In the genomic region with DNA sequence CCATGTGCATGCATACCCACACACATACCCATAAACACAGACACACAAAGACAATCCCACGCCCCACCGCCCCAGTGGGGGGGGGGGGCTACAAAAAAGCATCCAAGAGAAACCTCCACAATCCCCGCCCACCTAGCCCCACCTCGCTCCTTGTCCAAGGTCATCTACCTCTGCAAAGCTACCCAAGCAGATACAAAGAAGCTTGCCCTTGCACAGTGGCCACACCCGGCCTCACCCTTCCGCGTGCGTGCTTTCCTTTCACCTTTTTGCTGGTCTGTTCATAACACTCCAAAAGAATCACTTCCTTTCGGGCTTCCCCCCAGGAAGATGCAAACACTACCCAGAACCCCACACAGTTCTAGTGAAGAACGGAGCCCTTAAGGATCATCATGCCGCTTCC, we compare ENCODE assay signal across 27 mouse cellular contexts. TPM values are rescaled to one million over a fixed set of nuclear protein-coding genes. Genes with fewer than 3 reads are reported as not detected.
A peak's percentile ranks its signal among the peaks of the same experiment; 100 is the strongest.
DNase-seq lines count a peak whose midpoint lies in the region; ATAC-seq and TF ChIP-seq lines count a peak whose summit lies in the region.
"Had no signal": no experiment of that assay in that cellular context is flagged by ENCODE, and none has a peak within 500 bp of the region (broad histone marks: within the 10 kb centered on the region; RNA-seq: fewer than 3 reads in every experiment).

No protein-coding gene starts in this region.

- H3K9ac ChIP-seq in ES-E14 (ENCODE audit: insufficient read depth, low read depth, low read length, poor library complexity, severe bottlenecking): peak overlapping the region; percentile 45; the same call in 1 of the 2 replicates
- H3K9ac ChIP-seq: embryonic facial prominence, embryonic 15.5 days; hindbrain, embryonic 12.5 days had no signal

- peak overlapping the region; percentile 0 to 25; a peak in 3 of 4 replicates for H3K4me3 ChIP-seq in ES-E14 (ENCODE audit: insufficient read depth in 1 of 2, low read depth in 1 of 2, low read length in 2 of 2, poor library complexity in 1 of 2, severe bottlenecking in 1 of 2)
- H3K4me3 ChIP-seq in kidney, adult 2 months (ENCODE audit: insufficient read depth, low read depth, low read length): no peak overlapping the region
- H3K4me3 ChIP-seq: embryonic facial prominence, embryonic 15.5 days; erythroblast, embryonic 14.5 days; forebrain, embryonic 10.5 days; heart, embryonic 10.5 days; hindbrain, embryonic 12.5 days had no signal

- H3K9me3 ChIP-seq in ES-E14 (ENCODE audit: control insufficient read depth, insufficient read depth, low read depth, low read length): no peaks in the 10 kb centered on the region
- H3K9me3 ChIP-seq: embryonic facial prominence, embryonic 15.5 days; forebrain, embryonic 10.5 days; heart, embryonic 10.5 days; hindbrain, embryonic 12.5 days had no signal

- TF ChIP-seq POLR2A in kidney, adult 2 months (IDR thresholded peaks at IDR 0.05; ENCODE audit: low read depth, low read length): no peak

- peaks cover 15 to 24% of the 10 kb centered on the region in 2 experiments for H3K4me1 ChIP-seq in ES-E14 (ENCODE audit: control insufficient read depth in 2 of 2, insufficient read depth in 2 of 2, low read length in 2 of 2, poor library complexity in 1 of 2)
- H3K4me1 ChIP-seq in kidney, adult 2 months (ENCODE audit: control insufficient read depth, insufficient read depth, low read length): no peaks in the 10 kb centered on the region
- H3K4me1 ChIP-seq: embryonic facial prominence, embryonic 15.5 days; hindbrain, embryonic 12.5 days had no signal

- in situ Hi-C loops in ES-E14 (cut with MboI; ENCODE audit: low sequenced_read_pairs in 2 of 2, unreplicated experiment in 2 of 2): no loop called here

- WGBS in kidney, adult 2 months: 69% methylated on average over 11 of the region's 11 CpGs

- TF ChIP-seq CTCF in kidney, adult 2 months (conservative IDR thresholded peaks at IDR 0.05; ENCODE audit: insufficient read depth, insufficient read length, low read depth, low read length): no peak

- H3K27me3 ChIP-seq in kidney, adult 2 months (replicated peaks; ENCODE audit: control insufficient read depth, insufficient read depth, low read length): no peaks in the 10 kb centered on the region
- H3K27me3 ChIP-seq: hindbrain, embryonic 12.5 days had no signal

- ATAC-seq in megakaryocyte-erythroid progenitor cell, adult 5-6 weeks (replicated peaks; ENCODE audit: low FRiP score, low TSS enrichment, poor library complexity, severe bottlenecking): 0 out of 2 replicates have a peak, but pooled peaks have one; percentile 34
- ATAC-seq: activated CD4-positive, CD25-positive, alpha-beta regulatory T cell, adult 4 months; forebrain, embryonic 14.5 days; hindbrain, embryonic 16.5 days; inflammation-experienced regulatory T-cells, adult 6 months had no signal

- H3K27ac ChIP-seq in ES-E14 (ENCODE audit: insufficient read depth, low read depth, low read length, poor library complexity, severe bottlenecking): peak overlapping the region; percentile 94
- H3K27ac ChIP-seq in kidney, adult 2 months (ENCODE audit: insufficient read depth, low read depth, low read length): no peak overlapping the region
- H3K27ac ChIP-seq: embryonic facial prominence, embryonic 15.5 days; forebrain, embryonic 10.5 days; heart, embryonic 10.5 days; hindbrain, embryonic 12.5 days had no signal

- peak; percentile 45 for DNase-seq in thymus, postnatal 4 days
- no peak for DNase-seq in thymus, postnatal 36 days
- DNase-seq in ES-E14 (ENCODE audit: low read depth, low spot score): peak; percentile 68
- no peak for DNase-seq in heart, adult 18-20 months
- no peak for DNase-seq in cerebellum, postnatal 4 days (ENCODE audit: low spot score in 2 of 2)
- no peak for DNase-seq in kidney, adult 2 months
- DNase-seq: adrenal gland, postnatal 14 days; cerebellum, adult 18-20 months; cerebellum, adult 9-11 months; embryo, embryonic 11 days; gastrocnemius, postnatal 36 days; heart, adult 11 months; heart, postnatal 10 days; heart, postnatal 4 days had no signal

- no peaks in the 10 kb centered on the region; the same call in 1 of the 2 replicates for H3K36me3 ChIP-seq in ES-E14 (ENCODE audit: control insufficient read depth, insufficient read depth, low read length, poor library complexity, severe bottlenecking)
- no peaks in the 10 kb centered on the region for H3K36me3 ChIP-seq in kidney, adult 2 months (ENCODE audit: control insufficient read depth, insufficient read depth, low read length)
- H3K36me3 ChIP-seq: embryonic facial prominence, embryonic 15.5 days; forebrain, embryonic 10.5 days; heart, embryonic 10.5 days; hindbrain, embryonic 12.5 days had no signal

TF ChIP-seq in ES-E14, 5 proteins besides CTCF, POLR2A, EP300 and RAD21:
- TF ChIP-seq MAFK (IDR thresholded peaks at IDR 0.05; ENCODE audit: insufficient read depth, low read depth, low read length) (no peak), ZC3H11A (IDR thresholded peaks at IDR 0.05; ENCODE audit: borderline replicate concordance, low read depth, low read length) (no peak), CHD2 (IDR thresholded peaks at IDR 0.05; ENCODE audit: low read depth, low read length) (no peak), ZNF384 (IDR thresholded peaks at IDR 0.05; ENCODE audit: low read depth, low read length) (no peak), HCFC1 (IDR thresholded peaks at IDR 0.05; ENCODE audit: borderline replicate concordance, insufficient read depth, low read length) (no peak)
TF ChIP-seq in ES-E14: peak in this region for 0.

RNA-seq across cellular contexts. Expression of gene Aars2, which starts 11.2 kb away (rescaled TPM):
- total RNA-seq in ES-E14 (2012; rRNA removed): 36.6 and 60.9 TPM in 2 replicates
- 17.5 and 20.6 TPM in 2 replicates for total RNA-seq in megakaryocyte-erythroid progenitor cell, adult 5-6 weeks (2014; fragmentation: Nextera tagmentation)
- total RNA-seq in megakaryocyte-erythroid progenitor cell, adult 5-6 weeks (2017): 9.8 and 13.4 TPM in 2 replicates
- 10 to 100 TPM; 17.7 to 19.7 TPM for total RNA-seq in heart, adult 18-20 months (2021)
- 16.2 and 17.6 TPM in 2 replicates for polyA plus RNA-seq in kidney, adult 2 months (2012; rRNA removed)

RNA-seq across cellular contexts. Expression of gene Spats1, which starts 20.2 kb away (rescaled TPM):
- 8.5 and 9.7 TPM in 2 replicates for total RNA-seq in ES-E14 (2012; rRNA removed)
- total RNA-seq in megakaryocyte-erythroid progenitor cell, adult 5-6 weeks (2014; fragmentation: Nextera tagmentation): not detected in 2 replicates
- not detected in 2 replicates for total RNA-seq in megakaryocyte-erythroid progenitor cell, adult 5-6 weeks (2017)
- total RNA-seq in heart, adult 18-20 months (2021): under 1 TPM in 1 of 2 experiments, not detected in 1; 0.33 TPM
- polyA plus RNA-seq in kidney, adult 2 months (2012; rRNA removed): 0.19 and 0.45 TPM in 2 replicates
- total RNA-seq: adrenal gland, adult 18-20 months; adrenal gland, postnatal 14 days; gastrocnemius, adult 8-10 months; gastrocnemius, postnatal 36 days had no signal
- polyA plus RNA-seq: erythroblast, embryonic 14.5 days had no signal

RNA-seq across cellular contexts. Expression of gene Tcte1, which starts 27.8 kb away (rescaled TPM):
- 0.09 and 0.11 TPM in 2 replicates for total RNA-seq in ES-E14 (2012; rRNA removed)
- total RNA-seq in megakaryocyte-erythroid progenitor cell, adult 5-6 weeks (2014; fragmentation: Nextera tagmentation): not detected in 2 replicates
- total RNA-seq in megakaryocyte-erythroid progenitor cell, adult 5-6 weeks (2017): not detected in 2 replicates
- total RNA-seq in heart, adult 18-20 months (2021): not detected
- polyA plus RNA-seq in kidney, adult 2 months (2012; rRNA removed): 0.08 and 0.09 TPM in 2 replicates
- total RNA-seq: adrenal gland, adult 18-20 months; adrenal gland, postnatal 14 days; common myeloid progenitor, adult 5-6 weeks; gastrocnemius, adult 8-10 months; gastrocnemius, postnatal 36 days; heart, postnatal 10 days; heart, postnatal 4 days had no signal
- polyA plus RNA-seq: activated CD4-positive, CD25-positive, alpha-beta regulatory T cell, adult 4 months; erythroblast, embryonic 14.5 days; inflammation-experienced regulatory T-cells, adult 6 months had no signal

RNA-seq across cellular contexts. Expression of gene Tmem151b, which starts 54.1 kb away (rescaled TPM):
- 2.1 and 4.0 TPM in 2 replicates for total RNA-seq in ES-E14 (2012; rRNA removed)
- total RNA-seq in megakaryocyte-erythroid progenitor cell, adult 5-6 weeks (2014; fragmentation: Nextera tagmentation): not detected in 2 replicates
- total RNA-seq in megakaryocyte-erythroid progenitor cell, adult 5-6 weeks (2017): not detected in 2 replicates
- total RNA-seq in heart, adult 18-20 months (2021): under 1 TPM in 1 of 2 experiments, not detected in 1; 0.05 TPM
- 1.9 and 2.1 TPM in 2 replicates for polyA plus RNA-seq in kidney, adult 2 months (2012; rRNA removed)
- total RNA-seq: common myeloid progenitor, adult 5-6 weeks; gastrocnemius, adult 8-10 months had no signal
- polyA plus RNA-seq: activated CD4-positive, CD25-positive, alpha-beta regulatory T cell, adult 4 months; erythroblast, embryonic 14.5 days had no signal

Comparison
In these comparisons a context has a peak if more than half of its experiments do, and no peak if none do; other contexts are left out.
1. DNase-seq: peak in thymus, postnatal 4 days (single experiment) and ES-E14 (single experiment); none in thymus, postnatal 36 days (0 of 2), heart, adult 18-20 months (0 of 2), cerebellum, postnatal 4 days (0 of 2) and kidney, adult 2 months (single experiment).